Mouse (Mus musculus): ENCODE data around the gene Gm20388. TPM values are rescaled to one million over a fixed set of nuclear protein-coding genes. Genes with fewer than 3 reads are reported as not detected.

Gm20388 gene
- total RNA-seq, 2 experiments from 2014 or later = 6.8 to 7.8 TPM

DNA sequence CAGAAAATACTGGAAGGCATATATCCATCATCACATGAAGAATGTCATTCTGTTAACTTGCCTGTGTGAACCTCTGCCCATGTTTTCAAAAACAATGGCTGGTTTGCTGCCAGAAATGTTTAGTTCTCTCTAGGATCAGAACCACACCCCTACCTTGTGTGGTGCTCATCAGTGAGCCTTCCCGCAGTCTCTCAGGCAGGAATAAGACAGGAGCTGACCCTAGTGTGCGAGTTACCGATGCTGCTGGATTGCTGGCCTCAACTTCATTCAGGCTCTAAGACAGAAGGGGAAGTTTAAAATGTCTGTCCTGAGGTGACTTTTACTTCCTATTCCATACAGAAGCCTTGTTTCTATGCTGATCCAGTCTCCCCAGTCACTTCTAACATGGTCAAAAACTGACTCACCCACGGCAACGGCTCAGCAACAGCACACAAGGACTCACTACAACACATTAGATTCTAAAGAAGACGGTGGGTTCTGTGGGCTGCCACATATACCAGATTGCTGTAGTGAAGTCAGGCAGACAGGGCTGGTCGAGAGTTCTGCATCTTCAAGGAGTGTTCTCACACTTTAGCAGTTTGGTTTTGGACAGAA lies 3018.1 kb downstream of the Gm20388 start:
- intact Hi-C loops (cut with DNase I) = no loop called here

DNA sequence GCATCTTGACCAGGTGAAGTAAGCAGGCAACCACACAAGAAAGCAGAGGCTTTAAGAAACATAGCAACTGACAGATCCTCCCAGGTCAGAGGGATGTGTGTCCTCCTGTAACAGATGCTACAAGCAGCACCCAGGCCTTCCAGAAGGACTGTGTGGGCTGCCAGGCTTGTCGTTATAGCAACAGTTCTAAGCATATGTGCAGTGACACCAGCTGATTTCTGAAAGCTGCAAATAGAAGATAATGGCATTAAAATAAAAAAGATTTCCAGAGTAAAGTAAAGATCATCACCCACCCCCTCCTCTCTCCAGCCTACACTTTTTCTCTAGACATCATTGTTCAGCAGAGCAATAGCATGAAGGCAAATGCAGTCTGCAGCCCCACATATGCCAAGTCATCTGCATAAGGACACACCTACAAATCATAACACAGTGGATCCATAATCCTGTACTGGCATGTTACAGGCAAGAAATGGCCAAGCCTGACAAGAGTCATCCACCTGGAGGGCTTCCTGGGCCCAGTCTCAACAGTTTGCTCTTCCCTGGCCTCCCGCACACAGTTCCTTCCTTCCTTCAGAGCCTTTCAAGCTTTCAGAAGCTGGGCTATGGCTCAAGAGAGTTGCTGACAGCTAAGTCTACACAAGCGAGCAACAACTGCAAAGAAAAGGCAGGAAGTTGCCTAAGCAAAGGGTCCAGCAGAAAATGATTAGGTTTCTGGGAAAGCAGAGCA lies 3021.4 kb downstream of the Gm20388 start:
- no peak for DNase-seq
- intact Hi-C loops (cut with DNase I) = no loop called here

More for the DNA sequence above, 3018.1 kb downstream of the Gm20388 start:
- no peak for DNase-seq

DNA sequence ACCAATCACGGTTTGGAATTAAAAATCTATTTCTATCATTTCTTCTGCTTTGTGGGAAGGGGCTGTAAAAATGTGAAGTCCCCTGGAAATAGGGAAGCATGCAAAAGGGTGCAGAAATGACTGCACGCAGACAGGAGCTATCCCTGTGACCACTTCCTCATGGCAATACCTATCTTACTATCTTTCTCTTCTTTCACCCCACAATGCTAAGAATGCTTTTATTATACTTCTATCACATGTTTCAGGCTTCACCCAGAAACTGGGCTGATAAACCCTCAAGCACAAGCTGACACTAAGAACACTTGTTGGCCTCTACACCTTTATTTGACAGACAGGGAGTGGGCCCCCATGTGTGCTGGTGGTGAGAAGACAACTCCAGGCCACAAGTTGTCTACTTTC lies 3021.9 kb downstream of the Gm20388 start:
- DNase-seq = no peak
- intact Hi-C loops (cut with DNase I) = no loop called here

DNA sequence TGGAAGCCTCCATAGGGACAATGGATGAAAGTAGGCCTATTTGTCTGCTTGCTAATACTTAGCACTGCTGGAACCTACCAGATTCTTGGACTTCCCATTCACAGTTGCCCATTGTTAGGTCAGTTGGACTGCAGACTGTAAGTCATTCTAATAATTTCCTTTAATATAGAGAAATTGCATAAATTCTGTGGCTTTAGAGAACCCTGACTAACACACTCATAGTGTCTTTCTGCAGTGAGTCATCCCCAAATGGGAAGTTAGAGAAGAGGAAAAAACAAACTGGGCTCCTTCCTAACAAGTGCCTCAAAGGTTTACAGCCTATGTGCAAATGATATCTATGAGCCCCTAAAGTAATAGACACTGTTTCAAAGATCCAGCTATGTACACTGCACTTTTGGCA lies 3023.3 kb downstream of the Gm20388 start:
- DNase-seq = no peak
- intact Hi-C loops (cut with DNase I) = no loop called here

DNA sequence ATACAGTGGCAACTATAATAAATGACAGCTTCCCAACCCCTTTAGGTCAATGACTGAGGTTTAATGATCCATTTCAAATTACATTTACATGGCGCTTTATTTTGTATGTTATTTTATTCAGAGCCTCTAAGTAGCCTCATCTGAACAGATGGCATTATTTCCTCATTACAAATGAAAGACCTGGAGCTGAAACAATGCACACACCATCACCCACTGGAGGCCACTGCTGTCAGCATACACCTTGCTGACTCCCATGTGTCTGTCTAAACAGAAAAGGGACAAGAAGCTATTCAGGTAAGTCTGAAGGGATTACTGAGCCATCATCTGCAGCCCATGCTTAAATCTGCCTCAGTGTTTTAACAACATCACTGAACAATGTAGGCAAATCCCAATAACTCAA lies 3024.5 kb downstream of the Gm20388 start:
- intact Hi-C loops (cut with DNase I) = no loop called here
- DNase-seq = no peak

DNA sequence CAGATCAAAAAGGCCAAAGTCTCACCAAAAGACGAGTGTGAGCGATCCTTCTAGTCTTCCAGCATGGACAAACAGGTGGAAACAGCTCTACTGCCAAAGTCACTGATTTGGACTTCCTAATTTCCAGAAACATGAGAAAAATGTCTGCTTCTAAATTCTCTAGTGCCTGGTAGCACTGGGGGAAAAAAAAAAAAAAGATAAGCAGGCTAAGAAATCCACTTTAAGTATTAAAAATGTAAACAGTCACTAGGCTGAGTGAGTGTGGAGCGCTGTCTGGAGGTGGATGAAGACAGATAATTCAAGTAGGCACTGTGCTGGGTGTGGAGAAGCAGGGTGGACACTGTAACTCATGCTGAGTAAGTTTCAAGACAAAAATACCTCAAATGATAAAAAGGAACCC lies 3025.3 kb downstream of the Gm20388 start:
- intact Hi-C loops (cut with DNase I) = no loop called here
- no peak for DNase-seq

GRCm38 (mm10) chr8:122937545-122938053 lies 3027.0 kb downstream of the Gm20388 start:
- intact Hi-C loops (cut with DNase I) = no loop called here
- no peak for DNase-seq

DNA sequence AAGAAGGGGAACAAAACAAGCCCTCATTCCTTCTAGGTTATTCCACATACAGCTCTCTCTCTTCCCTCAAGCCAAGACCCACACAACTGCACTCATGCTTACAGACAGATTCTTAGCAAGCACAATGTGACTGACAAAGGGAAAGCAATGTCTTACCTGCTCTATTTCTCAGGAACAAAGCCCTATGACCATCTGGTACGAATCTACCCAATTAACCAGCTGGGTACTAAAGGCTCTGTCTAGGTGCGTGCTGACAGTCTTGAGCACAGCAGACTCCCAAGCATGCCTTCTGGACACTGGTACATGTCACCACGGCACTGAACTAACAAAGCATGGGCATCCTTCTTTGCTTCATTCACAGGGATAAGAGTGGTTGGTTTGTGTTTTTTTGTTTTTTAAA lies 3027.5 kb downstream of the Gm20388 start:
- intact Hi-C loops (cut with DNase I) = no loop called here

DNA sequence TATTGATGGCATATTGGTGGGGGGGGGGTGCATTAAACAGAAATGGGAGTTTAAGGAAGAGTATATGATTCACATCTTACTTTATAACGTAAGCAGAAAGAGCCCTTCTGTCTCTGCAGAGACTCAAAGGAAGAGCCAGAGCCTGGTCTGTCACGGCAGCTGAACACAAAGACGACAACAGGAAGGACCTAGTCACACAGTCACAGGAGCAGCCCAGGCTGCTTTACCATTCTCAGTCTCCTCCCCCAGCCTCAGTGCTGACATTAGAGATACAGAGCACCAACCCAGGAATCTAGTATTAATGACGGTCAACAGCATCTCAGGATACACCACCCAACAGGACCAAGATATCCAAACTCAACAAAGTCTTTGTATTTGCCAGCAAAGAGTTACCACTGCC lies 3027.9 kb downstream of the Gm20388 start:
- intact Hi-C loops (cut with DNase I) = no loop called here

More for the DNA sequence above, 3027.5 kb downstream of the Gm20388 start:
- no peak for DNase-seq

GRCm38 (mm10) chr8:122942803-122943713 lies 3032.4 kb downstream of the Gm20388 start:
- DNase-seq = no peak
- intact Hi-C loops (cut with DNase I) = no loop called here

More for the DNA sequence above, 3027.9 kb downstream of the Gm20388 start:
- DNase-seq = no peak

GRCm38 (mm10) chr8:122945775-122946174 lies 3035.1 kb downstream of the Gm20388 start:
- intact Hi-C loops (cut with DNase I) = no loop called here

GRCm38 (mm10) chr8:122949701-122950100 lies 3039.1 kb downstream of the Gm20388 start:
- intact Hi-C loops (cut with DNase I) = no loop called here
- no peak for DNase-seq

More at GRCm38 (mm10) chr8:122945775-122946174, 3035.1 kb downstream of the Gm20388 start:
- DNase-seq = no peak

GRCm38 (mm10) chr8:122951456-122951855 lies 3040.8 kb downstream of the Gm20388 start:
- no peak for DNase-seq
- intact Hi-C loops (cut with DNase I) = no loop called here

DNA sequence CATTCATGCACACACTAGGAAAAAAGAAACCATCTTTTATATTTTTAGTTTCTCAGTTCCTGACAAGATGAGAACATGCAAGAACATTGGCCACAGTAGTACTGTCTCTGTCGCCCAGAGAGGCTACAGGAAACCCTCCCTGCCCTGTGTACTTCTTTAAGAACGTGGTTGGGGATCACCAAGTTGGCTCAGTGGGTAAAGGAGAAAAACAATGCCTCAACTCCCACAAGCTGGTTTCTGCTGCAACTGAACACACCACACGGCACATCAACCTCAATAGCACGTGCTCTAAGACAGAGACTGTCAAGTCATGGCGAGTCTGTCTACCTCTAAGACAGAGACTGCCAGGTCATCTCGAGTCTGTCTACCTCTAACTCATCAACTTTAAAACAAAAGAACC lies 3042.4 kb downstream of the Gm20388 start:
- intact Hi-C loops (cut with DNase I) = no loop called here

DNA sequence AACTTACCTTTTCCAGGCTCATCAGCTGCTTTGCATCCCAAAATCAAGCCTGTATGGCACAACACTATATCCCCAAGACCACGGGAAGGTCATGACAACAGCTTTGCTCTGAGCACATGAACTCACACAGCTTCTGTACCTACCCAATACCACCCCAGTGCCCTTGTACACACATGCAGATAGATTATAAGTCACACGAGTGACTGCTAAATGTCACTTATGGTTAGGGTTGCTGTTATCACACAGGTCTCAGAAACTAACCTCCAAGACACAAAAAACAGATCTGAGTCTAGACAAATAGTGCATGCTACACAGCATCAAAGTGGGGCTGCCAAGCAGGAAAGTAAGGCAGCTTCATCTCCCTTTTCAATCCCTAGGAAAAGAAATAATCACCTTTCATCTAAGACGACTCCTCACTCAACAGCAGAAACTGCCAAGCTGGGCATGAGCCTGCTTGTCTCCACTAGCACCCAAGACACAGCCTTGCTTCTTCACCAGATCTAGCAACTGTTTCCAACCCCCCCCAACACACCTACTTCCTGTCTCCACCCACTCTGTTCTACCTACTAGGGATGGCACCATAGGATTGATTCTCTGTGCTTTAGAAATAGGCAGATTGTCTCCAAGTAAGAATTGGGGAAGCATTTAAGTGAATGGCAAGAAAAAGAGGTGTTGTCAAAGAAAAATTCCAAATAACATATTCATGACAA lies 3043.6 kb downstream of the Gm20388 start:
- intact Hi-C loops (cut with DNase I) = no loop called here
- no peak for DNase-seq

More for the DNA sequence above, 3042.4 kb downstream of the Gm20388 start:
- DNase-seq = no peak

- no peak for DNase-seq
- intact Hi-C loops (cut with DNase I) = no loop called here
Measured at GRCm38 (mm10) chr8:122955195-122955594, 3044.6 kb downstream of the Gm20388 start.

DNA sequence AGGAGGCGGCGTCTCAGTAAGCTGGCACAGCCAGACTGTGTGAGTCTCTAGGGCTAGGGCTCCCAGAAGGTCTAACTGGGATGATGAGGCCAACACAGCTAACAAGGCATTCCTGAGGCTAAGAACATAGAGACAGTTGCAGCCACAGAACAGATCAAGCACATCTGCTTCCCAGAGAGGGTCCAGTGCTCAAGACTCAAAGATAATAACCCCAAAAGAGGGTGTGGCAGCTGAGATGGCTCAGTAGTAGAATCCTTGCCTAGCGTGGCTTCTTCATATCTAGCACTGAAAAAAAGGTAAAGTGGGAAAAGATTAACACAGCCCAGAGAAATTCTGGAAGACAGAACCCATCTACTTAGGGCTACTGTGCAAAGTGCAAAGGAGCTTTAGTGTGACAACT lies 3045.4 kb downstream of the Gm20388 start:
- intact Hi-C loops (cut with DNase I) = no loop called here
- DNase-seq = no peak

DNA sequence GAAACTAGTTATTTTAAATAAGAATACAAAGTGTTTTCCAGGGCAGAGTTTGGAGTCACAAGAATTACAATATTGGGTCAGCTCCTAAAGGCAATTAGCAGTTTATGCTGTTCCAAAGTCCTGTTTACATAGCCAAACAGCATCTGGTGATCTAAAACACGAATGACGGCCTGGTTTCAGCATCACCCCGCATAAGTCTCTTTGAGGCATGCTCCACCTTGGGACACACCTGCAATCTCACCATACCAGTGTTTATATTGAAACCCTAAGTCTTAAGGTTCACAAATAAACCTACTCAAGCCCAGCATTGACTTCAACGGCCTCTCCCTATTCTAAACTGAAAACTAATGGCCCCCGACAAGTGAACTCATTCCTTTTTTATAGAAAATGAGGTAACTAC lies 3049.7 kb downstream of the Gm20388 start:
- no peak for DNase-seq
- intact Hi-C loops (cut with DNase I) = no loop called here

- intact Hi-C loops (cut with DNase I) = no loop called here
- no peak for DNase-seq
Measured at GRCm38 (mm10) chr8:122960932-122961331, 3050.3 kb downstream of the Gm20388 start.

DNA sequence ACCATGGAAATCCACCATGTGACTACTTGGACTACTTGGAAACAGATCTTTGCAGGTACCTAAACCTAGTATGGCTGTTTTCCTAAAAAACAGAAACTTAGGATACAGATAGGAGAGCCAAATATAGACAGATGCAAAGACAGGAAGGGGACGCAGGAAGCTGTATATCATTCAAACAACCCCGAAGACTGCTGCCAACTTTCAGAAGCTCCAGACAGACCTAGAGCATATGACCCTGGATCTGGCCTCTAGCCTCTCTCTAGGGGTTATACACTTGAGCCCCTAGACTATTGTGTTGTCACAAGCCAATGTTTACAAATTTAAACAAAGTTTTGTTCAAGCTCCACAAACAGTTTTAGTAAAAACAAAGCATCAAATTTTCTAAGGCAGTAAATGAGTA lies 3050.8 kb downstream of the Gm20388 start:
- intact Hi-C loops (cut with DNase I) = no loop called here
- DNase-seq = no peak
